Mouse (Mus musculus): ENCODE results near the gene Gnai2. TPM values are rescaled to one million over a fixed set of nuclear protein-coding genes. Genes with fewer than 3 reads are reported as not detected.

Gnai2 gene
- polyA plus RNA-seq, 1 experiment from 2014 or later, result 367 TPM

Other genes starting within 250 kb of the Gnai2 start
- gene Cacna2d2, start 235.8 kb downstream of the Gnai2 start, polyA plus RNA-seq (2015; fragmentation: Nextera tagmentation; extraction: Ambion mirVana), result 2.6 and 3.6 TPM in 2 replicates
- gene Tmem115, start 101.4 kb downstream of the Gnai2 start, polyA plus RNA-seq (2015; fragmentation: Nextera tagmentation; extraction: Ambion mirVana), result 31.5 and 35.5 TPM in 2 replicates
- 14.7 and 19.5 TPM in 2 replicates for gene Cyb561d2, start 93.2 kb downstream of the Gnai2 start, polyA plus RNA-seq (2015; fragmentation: Nextera tagmentation; extraction: Ambion mirVana)
- gene Nprl2, start 93.1 kb downstream of the Gnai2 start, polyA plus RNA-seq (2015; fragmentation: Nextera tagmentation; extraction: Ambion mirVana), result 26.4 and 30.5 TPM in 2 replicates
- gene Zmynd10, start 88.1 kb downstream of the Gnai2 start, polyA plus RNA-seq (2015; fragmentation: Nextera tagmentation; extraction: Ambion mirVana), result 0.40 and 1.7 TPM in 2 replicates
- 45.3 and 54.8 TPM in 2 replicates for gene Rassf1, start 83.8 kb downstream of the Gnai2 start, polyA plus RNA-seq (2015; fragmentation: Nextera tagmentation; extraction: Ambion mirVana)
- 41.4 and 43.0 TPM in 2 replicates for gene Tusc2, start 72.1 kb downstream of the Gnai2 start, polyA plus RNA-seq (2015; fragmentation: Nextera tagmentation; extraction: Ambion mirVana)
- 72.2 and 89.3 TPM in 2 replicates for gene Hyal2, start 67.4 kb downstream of the Gnai2 start, polyA plus RNA-seq (2015; fragmentation: Nextera tagmentation; extraction: Ambion mirVana)
- gene Hyal1, start 58.4 kb downstream of the Gnai2 start, polyA plus RNA-seq (2015; fragmentation: Nextera tagmentation; extraction: Ambion mirVana), result 8.3 and 9.1 TPM in 2 replicates
- gene Naa80, start 56.5 kb downstream of the Gnai2 start, polyA plus RNA-seq (2015; fragmentation: Nextera tagmentation; extraction: Ambion mirVana), result 13.4 and 17.2 TPM in 2 replicates
- 0.68 and 0.82 TPM in 2 replicates for gene Hyal3, start 54.5 kb downstream of the Gnai2 start, polyA plus RNA-seq (2015; fragmentation: Nextera tagmentation; extraction: Ambion mirVana)
- 31.7 and 45.7 TPM in 2 replicates for gene Ifrd2, start 47.7 kb downstream of the Gnai2 start, polyA plus RNA-seq (2015; fragmentation: Nextera tagmentation; extraction: Ambion mirVana)
- gene Sema3b, start 26.1 kb downstream of the Gnai2 start, polyA plus RNA-seq (2015; fragmentation: Nextera tagmentation; extraction: Ambion mirVana), result 9.7 and 10.7 TPM in 2 replicates
- 2.5 and 3.6 TPM in 2 replicates for gene Slc38a3, start 34.2 kb upstream of the Gnai2 start, polyA plus RNA-seq (2015; fragmentation: Nextera tagmentation; extraction: Ambion mirVana)
- 0.53 and 0.98 TPM in 2 replicates for gene Gnat1, start 44.3 kb upstream of the Gnai2 start, polyA plus RNA-seq (2015; fragmentation: Nextera tagmentation; extraction: Ambion mirVana)
- gene Sema3f, start 75.1 kb upstream of the Gnai2 start, polyA plus RNA-seq (2015; fragmentation: Nextera tagmentation; extraction: Ambion mirVana), result 4.1 and 7.1 TPM in 2 replicates
- gene Rbm5, start 135.6 kb upstream of the Gnai2 start, polyA plus RNA-seq (2015; fragmentation: Nextera tagmentation; extraction: Ambion mirVana), result 123 and 147 TPM in 2 replicates
- gene Rbm6, start 237.9 kb upstream of the Gnai2 start, polyA plus RNA-seq (2015; fragmentation: Nextera tagmentation; extraction: Ambion mirVana), result 43.2 and 48.0 TPM in 2 replicates